Mouse (Mus musculus) retina, postnatal 7 days (tissue): Measurements from ENCODE around the gene Hook1.
"Not testable (repeated sequence)": the region's sequence is repeated elsewhere in the genome, so short reads cannot be mapped to it uniquely, and the experiment has no call there.

Source experiments
- DNase-seq: peaks from one replicate; pipeline ENCODE4 v3.0.0-alpha.2; 2012; ENCODE audit warnings: low read depth, low spot score

The Hook1 gene

DNA sequence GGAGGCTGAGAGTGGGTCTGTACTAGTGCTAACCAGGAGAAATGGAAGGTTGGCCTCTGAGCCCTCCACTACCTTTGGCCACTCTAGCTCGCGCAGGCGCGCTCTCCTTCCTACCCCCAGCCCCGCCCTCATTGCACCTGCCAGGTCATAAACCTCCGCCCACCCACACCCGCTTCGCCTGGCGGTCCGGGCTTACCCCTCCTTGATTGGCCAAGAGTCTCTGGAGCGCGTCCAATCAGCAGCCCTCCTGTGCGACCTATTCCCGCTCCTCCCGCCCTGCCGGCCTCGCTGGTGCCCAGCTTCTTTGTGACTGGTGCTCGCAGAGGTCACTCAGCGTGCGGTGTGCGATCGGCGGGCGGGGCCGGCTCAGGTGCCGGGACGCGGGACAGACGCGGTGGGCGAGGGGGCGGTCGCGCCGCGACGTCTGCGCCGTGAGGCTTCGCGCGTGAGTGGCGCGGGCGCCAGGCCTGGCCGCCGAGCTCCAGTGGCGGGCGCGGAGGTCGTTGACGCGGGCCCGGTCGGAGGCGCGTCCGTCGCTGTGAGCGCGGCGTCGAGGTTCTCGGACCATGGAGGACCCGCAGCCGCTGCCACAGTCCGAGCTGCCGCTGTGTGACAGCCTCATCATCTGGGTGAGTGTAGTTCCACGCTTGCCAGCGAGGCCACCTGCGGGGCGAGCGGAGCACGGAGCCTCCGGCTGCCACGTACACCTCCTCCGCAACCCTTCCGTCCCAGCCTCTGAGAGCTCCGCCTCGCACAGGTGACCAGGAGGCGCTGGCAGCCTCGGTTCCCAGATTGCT lies at the start of gene Hook1:
Gene Hook1 (plus strand): TSS at position 313 of the 797 bp plus-strand sequence.
- DNase-seq = peak; percentile 97

DNA sequence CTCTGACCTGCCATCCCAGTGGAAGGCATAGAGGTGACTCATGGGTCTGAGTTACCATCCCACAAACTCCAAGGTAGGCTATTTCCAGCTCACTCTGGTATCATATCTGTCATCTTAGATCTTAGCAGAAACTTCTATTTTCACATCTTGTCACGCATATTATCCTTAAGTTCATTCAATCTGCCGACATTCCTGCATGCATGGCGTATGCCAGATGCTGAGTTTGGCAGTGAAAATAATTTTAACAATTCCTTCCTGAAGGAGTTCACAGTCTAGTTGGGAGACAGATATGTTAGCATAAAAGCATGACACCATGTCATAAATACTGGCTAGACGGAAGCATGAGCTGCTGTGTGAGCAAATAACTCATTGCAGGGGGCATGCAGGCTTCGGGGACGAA lies 49.3 kb upstream of the Hook1 start:
- no peak for DNase-seq

DNA sequence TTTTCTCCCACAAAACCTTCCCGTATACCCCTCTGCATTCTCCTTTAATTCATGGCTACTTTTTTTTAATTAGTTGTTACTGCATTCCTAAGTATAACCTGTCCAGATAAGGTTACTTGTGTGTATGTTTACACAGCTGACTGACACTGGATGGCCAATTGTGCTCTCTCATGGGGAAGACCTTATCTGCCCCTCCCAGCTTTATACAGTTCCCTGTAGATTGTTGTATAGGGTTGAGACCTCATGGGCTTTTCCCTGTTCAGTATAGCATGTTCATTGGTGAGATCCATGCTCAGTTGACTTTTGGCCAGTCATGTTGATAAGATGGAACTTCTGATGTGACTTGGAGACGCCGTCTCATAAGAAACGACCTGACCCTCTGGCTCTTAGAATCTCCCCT lies 46.6 kb upstream of the Hook1 start:
- DNase-seq = no peak

DNA sequence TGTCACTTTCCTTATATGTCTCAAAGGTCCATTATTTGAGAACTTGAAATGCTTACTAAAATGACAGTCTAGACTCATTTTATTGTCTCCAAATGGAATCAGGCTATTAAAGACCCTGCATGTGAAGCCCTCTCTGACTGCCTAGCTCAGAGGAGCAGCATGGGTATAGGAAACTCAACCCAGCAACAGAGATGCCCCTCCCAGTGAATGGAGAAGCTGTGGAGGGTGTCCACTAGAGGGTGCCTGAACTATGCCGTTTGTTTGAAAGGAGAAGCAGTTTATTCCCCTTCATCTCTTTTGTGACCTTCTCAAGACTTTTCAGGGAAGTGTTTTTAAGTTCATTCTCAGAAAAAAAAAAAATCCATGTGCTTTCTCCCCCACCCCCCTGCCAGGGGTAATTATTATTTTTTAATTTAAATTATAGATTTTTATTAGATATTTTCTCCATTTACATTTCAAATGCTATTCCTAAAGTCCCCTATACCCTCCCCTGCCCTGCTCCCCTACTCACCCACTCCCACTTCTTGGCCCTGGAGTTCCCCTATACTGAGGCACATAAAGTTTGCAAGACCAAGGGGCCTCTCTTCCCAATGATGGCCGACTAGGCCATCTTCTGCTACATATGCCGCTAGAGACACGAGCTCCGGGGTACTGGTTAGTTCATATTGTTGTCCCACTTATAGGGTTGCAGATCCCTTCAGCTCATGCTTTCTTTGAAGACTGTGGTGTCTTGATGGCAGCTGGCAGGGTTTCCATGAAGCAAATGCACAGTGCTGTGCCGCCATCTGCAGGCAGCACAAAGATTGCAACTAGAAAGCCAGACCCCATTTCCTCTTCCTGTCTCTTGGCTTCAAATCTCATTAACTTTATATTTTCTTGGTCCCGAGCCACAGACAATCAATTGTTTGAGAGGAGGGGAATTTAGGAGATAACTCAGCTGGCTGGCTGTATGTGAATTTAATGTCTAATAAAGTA lies 42.5 kb upstream of the Hook1 start:
- peak; percentile 55 for DNase-seq

DNA sequence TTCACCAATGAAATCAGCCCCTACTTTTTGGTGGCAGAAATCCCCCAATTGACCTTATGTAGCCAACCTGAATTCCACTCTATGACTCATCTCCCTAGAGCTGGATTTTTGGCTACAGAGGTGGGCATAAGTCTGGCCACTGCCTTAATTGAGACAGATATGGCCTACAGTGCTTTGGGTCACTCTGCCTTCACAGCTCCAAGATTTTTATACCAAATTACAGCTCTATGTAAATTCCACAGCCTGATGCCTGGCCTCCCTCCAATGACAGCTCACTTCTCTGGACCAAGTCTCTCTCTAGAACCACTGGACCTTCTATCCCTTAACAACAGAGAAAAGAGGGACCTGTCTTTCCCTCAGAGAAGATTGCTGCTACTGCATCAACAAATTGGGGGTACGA lies 38.2 kb upstream of the Hook1 start:
- no peak for DNase-seq

DNA sequence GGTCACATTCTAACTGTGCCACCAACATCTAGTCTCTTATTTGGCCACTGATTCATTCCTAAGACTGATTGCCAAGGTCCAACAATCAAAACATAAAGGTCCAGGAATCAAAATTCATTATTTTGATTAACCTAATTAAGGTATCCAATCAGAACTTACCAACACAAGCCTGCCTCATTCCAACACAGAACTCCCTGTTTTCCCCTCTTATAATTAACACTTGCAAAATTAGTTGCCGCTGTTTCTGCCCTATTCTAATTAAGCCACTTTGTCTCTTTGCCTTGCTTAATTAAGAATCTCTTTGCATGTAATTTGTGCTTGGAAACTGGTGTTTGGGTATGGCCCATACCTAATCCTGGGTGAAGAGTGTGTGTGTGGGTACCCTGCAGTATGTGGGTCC lies 37.1 kb upstream of the Hook1 start:
- DNase-seq = no peak

DNA sequence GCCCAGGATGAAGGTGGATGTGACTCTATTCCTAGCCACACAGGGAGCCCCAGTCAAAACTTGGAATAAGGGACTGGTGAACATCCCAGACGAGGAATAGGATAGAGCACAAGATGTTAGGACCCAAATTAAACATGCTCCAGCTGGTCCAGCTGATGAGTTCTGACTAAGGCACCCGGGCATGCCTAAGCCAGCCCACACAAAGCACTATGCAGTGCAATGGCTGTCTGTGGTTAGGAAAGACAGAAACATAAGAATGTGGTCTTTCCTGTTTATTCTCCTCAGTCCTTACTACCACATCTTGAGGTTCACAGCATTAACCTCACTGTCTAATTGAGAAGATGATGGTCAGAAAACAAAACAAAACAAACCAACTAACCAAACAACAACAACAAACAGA lies 35.7 kb upstream of the Hook1 start:
- DNase-seq = no peak

DNA sequence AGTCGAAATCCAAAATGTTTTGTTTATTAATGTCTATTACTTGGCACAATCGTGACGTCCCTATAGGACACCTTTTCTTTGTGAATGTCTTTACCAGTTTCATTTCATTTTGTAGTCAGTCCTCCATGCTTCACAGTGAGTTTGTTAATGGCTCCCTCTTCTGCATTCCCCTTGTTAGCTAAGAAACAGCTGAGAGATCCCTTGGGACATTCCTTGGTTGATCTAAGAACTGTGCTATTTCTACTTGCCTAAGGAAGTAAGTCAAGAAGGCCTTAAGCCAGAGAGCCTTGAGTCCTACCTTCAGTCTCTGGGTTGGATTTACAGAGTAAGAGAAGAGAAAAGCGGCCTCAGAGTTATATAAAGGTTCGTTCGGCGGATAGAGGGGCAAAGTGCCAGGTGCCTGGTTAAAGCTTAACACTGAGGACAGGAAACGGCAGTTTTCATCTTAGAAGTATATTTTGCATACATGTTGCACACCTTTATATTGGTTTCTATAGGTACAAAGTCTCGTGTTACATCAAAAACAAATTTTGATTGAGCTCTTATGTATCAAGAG lies 33.2 kb upstream of the Hook1 start:
- no peak for DNase-seq

DNA sequence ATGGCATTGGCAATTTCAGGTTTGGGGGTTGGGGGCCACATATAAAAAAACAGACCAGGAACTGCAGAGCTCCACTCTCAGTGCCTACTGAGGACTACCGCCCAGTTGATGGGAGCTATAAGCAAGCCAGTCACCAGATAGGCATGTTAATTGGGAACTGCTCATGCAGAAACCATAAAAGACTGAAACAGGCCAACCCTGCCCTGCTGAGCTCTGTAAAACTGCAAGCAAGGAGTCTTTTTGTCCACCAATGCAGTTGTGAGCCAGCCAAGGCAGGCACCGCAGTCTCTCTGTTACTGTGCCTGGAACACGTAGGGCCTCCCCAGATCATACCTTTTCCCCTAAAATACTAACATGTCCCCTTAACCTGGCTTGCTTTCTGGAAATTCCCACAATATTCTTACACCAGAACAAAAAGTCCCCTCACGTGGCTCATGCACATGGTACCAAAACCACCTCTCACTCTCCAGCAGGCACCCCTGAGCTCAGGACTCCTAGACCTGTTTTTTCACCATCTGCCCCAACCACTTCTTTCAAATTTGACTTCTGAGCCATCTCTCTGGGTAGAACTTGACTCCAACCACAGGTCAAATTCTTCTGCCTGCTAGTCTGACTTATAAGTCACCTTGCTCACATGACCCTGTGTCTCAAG lies 32.5 kb upstream of the Hook1 start:
- no peak for DNase-seq

DNA sequence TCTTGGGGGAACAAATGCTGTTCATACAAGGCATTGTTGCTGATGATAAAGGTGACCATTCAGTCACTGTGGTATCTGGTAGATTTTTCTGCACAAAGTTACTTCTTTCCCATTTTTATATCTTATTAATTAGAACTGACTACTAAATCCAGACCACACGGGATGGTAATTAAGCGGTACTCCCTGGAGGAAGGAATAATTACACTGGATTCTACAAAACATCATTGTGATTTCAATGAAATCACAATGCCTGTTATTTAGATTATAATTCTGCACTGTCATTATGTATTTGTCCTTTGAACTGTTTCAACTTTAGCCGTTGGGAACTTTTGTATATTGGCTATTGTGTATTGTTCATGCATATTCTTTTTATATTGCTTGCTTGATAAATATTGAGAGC lies 28.3 kb upstream of the Hook1 start:
- no peak for DNase-seq

DNA sequence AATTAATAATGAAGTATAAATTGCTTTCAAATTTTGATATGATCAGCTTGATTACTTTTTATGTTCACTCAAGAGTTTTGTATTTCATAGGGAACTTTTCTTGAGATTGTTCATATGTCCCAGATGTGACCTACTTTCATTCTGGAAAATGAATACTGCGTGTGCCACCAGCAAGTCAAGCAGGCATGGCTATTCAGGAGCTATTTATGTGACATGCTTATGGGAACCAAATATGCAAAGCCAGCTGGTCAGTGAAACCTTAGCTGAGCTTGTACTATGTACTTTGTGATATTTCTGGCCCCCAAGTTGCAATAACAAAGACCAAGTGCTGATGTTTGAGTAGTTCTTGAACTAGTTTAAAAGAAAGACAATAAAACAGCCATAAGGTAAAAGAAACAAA lies 19.1 kb upstream of the Hook1 start:
- no peak for DNase-seq

DNA sequence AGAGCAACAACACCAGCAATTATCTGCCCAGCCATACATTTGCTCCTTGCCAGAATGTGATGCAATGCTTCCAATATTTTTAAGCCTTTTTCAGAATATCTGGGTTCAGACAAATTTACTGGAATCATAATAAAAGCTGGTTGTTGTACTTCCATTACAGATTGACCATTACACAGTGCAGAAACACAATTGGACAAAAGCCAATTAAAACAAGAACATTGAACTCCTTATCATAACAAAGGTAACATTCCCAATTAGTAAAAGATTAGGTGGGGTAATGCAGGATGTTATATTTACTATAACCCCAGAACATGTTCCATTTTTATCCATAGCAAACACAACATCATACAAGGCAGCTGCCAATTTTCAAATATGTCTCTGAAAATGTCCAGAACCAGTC lies 13.7 kb upstream of the Hook1 start:
- DNase-seq = no peak

DNA sequence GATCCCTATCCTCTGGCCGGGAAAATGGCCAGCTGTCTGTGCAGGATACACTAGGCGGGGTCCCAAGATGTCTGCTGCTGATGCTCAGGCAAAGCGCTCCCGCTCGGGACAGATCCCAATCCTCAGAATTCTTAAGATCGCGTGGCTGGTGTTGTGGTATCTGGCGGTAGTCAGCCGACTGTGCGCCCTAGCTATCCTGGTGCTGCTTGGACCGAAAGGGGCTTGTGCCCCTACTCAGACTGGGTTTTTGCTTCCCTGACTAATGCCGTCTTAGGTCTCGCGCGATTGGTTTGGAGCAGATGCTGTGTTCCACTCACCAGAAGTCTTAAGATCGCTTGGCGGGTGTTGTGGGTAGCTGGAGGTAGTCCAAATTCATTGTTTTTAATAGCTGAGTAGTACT lies 15.2 kb downstream of the Hook1 start:
- not testable (repeated sequence) for DNase-seq

DNA sequence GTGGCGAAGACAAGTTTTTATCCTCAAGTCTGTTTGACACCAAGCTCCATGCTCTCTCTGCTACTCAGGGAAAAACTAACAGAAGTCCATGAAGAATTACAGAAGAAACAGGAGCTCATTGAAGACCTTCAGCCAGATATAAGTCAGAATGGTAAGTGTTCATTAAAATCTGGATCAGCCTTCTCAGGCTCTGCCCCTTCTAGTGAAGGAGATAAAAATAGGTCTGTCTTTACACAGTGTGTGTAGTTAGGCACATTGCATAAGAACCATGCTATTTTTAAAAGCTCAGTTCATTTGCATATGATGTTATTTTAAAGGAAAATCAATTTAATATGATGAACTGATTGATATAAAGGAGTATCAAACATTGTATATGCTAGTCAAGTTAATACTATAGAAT lies 49.8 kb downstream of the Hook1 start:
- no peak for DNase-seq

DNA sequence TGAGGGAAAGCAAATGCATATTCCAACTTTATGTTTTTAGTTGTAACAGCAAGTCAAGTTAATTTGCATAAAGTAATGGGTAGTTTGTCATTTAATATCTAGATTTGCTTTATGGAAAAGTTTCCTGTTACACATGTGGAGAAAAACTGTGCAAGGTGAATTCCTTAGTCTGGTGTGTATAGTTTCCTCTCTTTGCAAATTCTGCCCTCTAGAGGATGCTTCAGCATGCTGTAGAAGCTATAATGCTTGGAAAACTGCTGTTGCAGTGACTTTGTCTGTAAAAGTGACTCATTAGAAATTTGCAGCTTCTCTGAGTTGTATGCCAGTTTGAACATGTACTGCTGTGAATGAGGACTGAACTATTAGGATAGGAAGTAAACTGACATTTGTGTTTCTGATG lies 55.8 kb downstream of the Hook1 start:
- no peak for DNase-seq

DNA sequence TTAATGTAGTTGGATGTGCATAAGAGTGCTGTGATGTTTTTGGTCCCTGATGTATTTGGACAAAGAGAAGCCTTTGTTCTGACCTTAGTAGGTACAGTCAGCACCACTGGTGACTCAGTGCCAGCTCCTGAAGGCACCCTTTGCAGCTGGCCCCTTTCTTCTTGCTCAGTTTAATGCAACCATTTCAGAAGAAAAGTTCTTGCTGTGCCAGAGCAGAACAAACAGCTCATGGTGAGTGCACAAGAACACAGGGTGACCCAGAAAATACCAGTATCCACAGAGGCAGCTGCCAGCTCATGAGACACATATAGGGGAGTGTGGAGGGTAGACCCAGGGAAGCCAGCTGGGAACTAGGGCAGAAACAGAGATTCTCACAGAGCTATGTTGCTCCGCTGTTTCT lies 61.4 kb downstream of the Hook1 start:
- DNase-seq = peak; percentile 28

DNA sequence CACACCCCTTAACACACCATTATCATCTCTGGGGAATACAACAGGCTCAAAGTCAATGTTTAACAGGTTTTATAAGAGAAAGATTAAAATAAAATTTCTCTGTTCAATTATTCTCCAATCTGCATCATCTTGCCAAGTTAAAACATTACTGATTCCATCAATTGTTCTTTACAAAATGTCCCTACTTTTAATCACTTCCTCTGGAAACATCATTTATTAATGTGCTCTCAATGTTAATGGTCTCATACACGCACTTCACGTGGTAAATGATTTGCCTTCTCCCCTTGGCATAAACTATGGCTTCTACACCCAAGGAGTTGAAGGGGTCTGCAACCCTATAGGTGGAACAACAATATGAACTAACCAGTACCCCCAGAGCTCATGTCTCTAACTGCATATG lies 93.1 kb downstream of the Hook1 start:
- no peak for DNase-seq

DNA sequence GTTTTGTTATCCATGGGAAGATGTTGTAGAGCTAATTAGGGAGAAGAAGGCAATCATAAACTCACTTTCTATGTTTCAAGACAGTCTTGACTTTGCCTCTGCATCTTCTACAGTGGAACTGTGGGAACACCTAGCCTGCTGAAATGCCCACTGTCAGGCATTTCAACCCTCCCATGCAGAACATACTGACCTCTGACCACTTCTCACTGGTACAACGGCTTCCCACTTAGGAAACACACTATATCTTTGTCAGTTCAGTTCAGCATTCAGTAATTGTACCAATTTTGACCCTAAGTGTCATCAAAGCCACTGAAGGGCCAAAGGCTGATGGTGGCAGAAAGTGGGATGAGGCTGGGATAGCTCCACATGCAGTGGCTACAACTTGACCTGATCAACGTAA lies 95.0 kb downstream of the Hook1 start:
- no peak for DNase-seq
